33 mouse cellular contexts compared by ENCODE assay signal in the genomic region with DNA sequence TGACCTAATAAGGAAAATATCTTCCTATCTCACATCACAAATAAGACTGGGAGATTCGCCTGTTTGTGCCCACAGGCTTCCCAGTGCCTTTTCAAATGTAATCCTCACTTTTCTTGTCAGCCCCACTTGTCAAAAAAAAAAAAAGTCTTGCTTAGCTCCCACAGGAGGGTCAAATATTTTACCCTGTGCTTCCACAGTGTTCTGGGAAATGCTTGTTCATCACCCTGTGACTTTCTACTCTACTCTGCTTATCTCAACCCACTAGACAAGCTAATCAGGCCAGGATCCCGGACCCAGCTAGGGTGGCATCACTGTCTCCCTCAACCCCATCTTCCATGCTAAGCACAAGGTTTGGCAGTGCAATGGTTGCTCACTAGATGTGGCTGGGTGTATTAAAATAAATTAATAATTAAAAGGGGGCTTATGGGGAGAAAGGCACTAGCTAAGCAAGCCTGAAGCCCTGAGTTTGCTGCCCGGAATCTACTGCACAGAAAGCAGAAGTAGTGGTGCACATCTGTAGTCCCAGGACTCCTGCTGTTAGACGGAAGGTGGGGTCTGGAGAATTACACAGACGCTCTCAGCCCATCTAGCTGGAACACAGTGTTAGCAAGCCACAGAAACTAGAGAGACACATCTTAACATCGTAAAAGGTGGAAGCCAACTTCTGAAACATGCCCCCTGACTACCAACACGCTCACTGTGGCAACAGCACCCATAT. TPM values are rescaled to one million over a fixed set of nuclear protein-coding genes. Genes with fewer than 3 reads are reported as not detected.
DNase-seq lines count a peak whose midpoint lies in the region; ATAC-seq and TF ChIP-seq lines count a peak whose summit lies in the region.
"Had no signal": no experiment of that assay in that cellular context is flagged by ENCODE, and none has a peak within 500 bp of the region (broad histone marks: within the 10 kb centered on the region; RNA-seq: fewer than 3 reads in every experiment).

No protein-coding gene starts in this region.

- no peak overlapping the region for H3K4me2 ChIP-seq in lung, embryonic 14.5 days
- no peak overlapping the region for H3K4me2 ChIP-seq in intestine, embryonic 16.5 days (ENCODE audit: low read depth, low read length)
- H3K4me2 ChIP-seq: embryonic facial prominence, embryonic 13.5 days; forebrain, embryonic 15.5 days; heart, embryonic 11.5 days; hindbrain, embryonic 12.5 days; kidney, embryonic 15.5 days; limb, embryonic 13.5 days; liver, embryonic 12.5 days; neural tube, embryonic 12.5 days had no signal

- 64% methylated on average over 7 of the region's 7 CpGs for WGBS in lung, embryonic 14.5 days
- WGBS in intestine, embryonic 16.5 days, result 74% methylated on average over 7 of the region's 7 CpGs

- H3K27me3 ChIP-seq in lung, embryonic 14.5 days (ENCODE audit: insufficient read depth, low read length), result no peaks in the 10 kb centered on the region
- H3K27me3 ChIP-seq in MEL (ENCODE audit: control insufficient read depth in 1 of 2, insufficient read depth in 2 of 2, low read length in 2 of 2), result no peaks in the 10 kb centered on the region
- H3K27me3 ChIP-seq in intestine, embryonic 16.5 days (replicated peaks; ENCODE audit: control insufficient read depth, insufficient read depth, low read length), result no peaks in the 10 kb centered on the region
- H3K27me3 ChIP-seq: embryonic facial prominence, embryonic 13.5 days; forebrain, embryonic 15.5 days; hindbrain, embryonic 12.5 days; kidney, embryonic 15.5 days; limb, embryonic 13.5 days; liver, embryonic 12.5 days; neural tube, embryonic 12.5 days; Patski had no signal

- H3K4me1 ChIP-seq in lung, embryonic 14.5 days (ENCODE audit: insufficient read depth), result no peaks in the 10 kb centered on the region
- peaks cover 0 to 5% of the 10 kb centered on the region in 2 experiments; a peak in 3 of 4 replicates for H3K4me1 ChIP-seq in MEL (ENCODE audit: control insufficient read depth in 1 of 2, insufficient read depth in 2 of 2, low read length in 2 of 2)
- H3K4me1 ChIP-seq in intestine, embryonic 16.5 days (ENCODE audit: control insufficient read depth, insufficient read depth, low read length), result peaks cover 3% of the 10 kb centered on the region; the same call in 1 of the 2 replicates
- H3K4me1 ChIP-seq: liver, embryonic 12.5 days had no signal

- peak; percentile 34 for DNase-seq in lung, embryonic 14.5 days
- no peak for DNase-seq in lung, postnatal 4 days
- peak; percentile 60 for DNase-seq in A20 (ENCODE audit: low read depth, low spot score)
- peak; percentile 85 for DNase-seq in MEL (ENCODE audit: low read depth, low spot score)
- no peak for DNase-seq in ovary, postnatal 10 days (ENCODE audit: low spot score)
- DNase-seq in left cerebral cortex, postnatal 36 days (ENCODE audit: low spot score in 2 of 2), result no peak
- no peak for DNase-seq in testis, postnatal 10 days (ENCODE audit: low spot score)
- DNase-seq: adrenal gland, postnatal 10 days; cerebellum, adult 8-10 months; cerebellum, postnatal 36 days; gastrocnemius, postnatal 25 days; heart, adult 18-20 months; heart, postnatal 10 days; kidney, adult 18-20 months; kidney, postnatal 36 days; liver, postnatal 0 days; retina, postnatal 1 day; right cerebral cortex, postnatal 14 days; thymus, postnatal 4 days had no signal

- no peak for TF ChIP-seq RAD21 in MEL (IDR thresholded peaks at IDR 0.05; ENCODE audit: low read depth, low read length)

- H3K36me3 ChIP-seq in lung, embryonic 14.5 days (ENCODE audit: insufficient read depth), result no peaks in the 10 kb centered on the region
- H3K36me3 ChIP-seq in MEL (ENCODE audit: control insufficient read depth in 1 of 2, insufficient read depth in 2 of 2, low read length in 2 of 2), result peaks cover 0 to 6% of the 10 kb centered on the region in 2 experiments; a peak in 2 of 4 replicates
- H3K36me3 ChIP-seq in intestine, embryonic 16.5 days (ENCODE audit: control insufficient read depth, insufficient read depth, low read length), result no peaks in the 10 kb centered on the region
- H3K36me3 ChIP-seq: embryonic facial prominence, embryonic 13.5 days; forebrain, embryonic 10.5 days; forebrain, embryonic 15.5 days; hindbrain, embryonic 12.5 days; kidney, embryonic 15.5 days; limb, embryonic 13.5 days; liver, embryonic 12.5 days; neural tube, embryonic 12.5 days had no signal

- no peak overlapping the region for H3K9ac ChIP-seq in lung, embryonic 14.5 days
- H3K9ac ChIP-seq in MEL (ENCODE audit: control insufficient read depth, low read depth, low read length, poor library complexity, severe bottlenecking), result no peak overlapping the region
- H3K9ac ChIP-seq in intestine, embryonic 16.5 days (ENCODE audit: low read depth, low read length), result no peak overlapping the region
- H3K9ac ChIP-seq: embryonic facial prominence, embryonic 13.5 days; forebrain, embryonic 15.5 days; hindbrain, embryonic 12.5 days; kidney, embryonic 15.5 days; limb, embryonic 13.5 days; liver, embryonic 12.5 days; liver, postnatal 0 days; neural tube, embryonic 12.5 days had no signal

- ATAC-seq in lung, embryonic 14.5 days (ENCODE audit: insufficient read depth), result peak; percentile 58
- no peak for ATAC-seq in intestine, embryonic 16.5 days
- ATAC-seq: forebrain, embryonic 15.5 days; liver, embryonic 12.5 days; liver, postnatal 0 days; midbrain, embryonic 16.5 days; Patski had no signal

- no peak overlapping the region for H3K4me3 ChIP-seq in lung, embryonic 14.5 days (ENCODE audit: low read depth, low read length)
- H3K4me3 ChIP-seq in MEL (ENCODE audit: control insufficient read depth in 1 of 2, insufficient read depth in 1 of 2, low read depth in 2 of 2, low read length in 2 of 2), result no peak overlapping the region
- no peak overlapping the region for H3K4me3 ChIP-seq in intestine, embryonic 16.5 days (ENCODE audit: low read length)
- H3K4me3 ChIP-seq: embryonic facial prominence, embryonic 13.5 days; forebrain, embryonic 10.5 days; forebrain, embryonic 15.5 days; hindbrain, embryonic 12.5 days; kidney, embryonic 15.5 days; layer of hippocampus, adult 2 months; left cerebral cortex, adult 2 months; limb, embryonic 13.5 days; liver, embryonic 12.5 days; neural tube, embryonic 12.5 days had no signal

- intact Hi-C loops in left cerebral cortex, postnatal 36 days (cut with DNase I), result no loop called here

- TF ChIP-seq EP300 in MEL (IDR thresholded peaks at IDR 0.05; ENCODE audit: low read depth in 1 of 2, low read length in 2 of 2), result peak in 1 of 2 experiments; percentile 57; a peak in 1 of 4 replicates

- no peaks in the 10 kb centered on the region for H3K9me3 ChIP-seq in lung, embryonic 14.5 days (ENCODE audit: low read depth, low read length)
- no peaks in the 10 kb centered on the region for H3K9me3 ChIP-seq in MEL (replicated peaks; ENCODE audit: insufficient read depth, low read length)
- H3K9me3 ChIP-seq in intestine, embryonic 16.5 days (ENCODE audit: control insufficient read depth, low read length), result no peaks in the 10 kb centered on the region
- H3K9me3 ChIP-seq: forebrain, embryonic 10.5 days; forebrain, embryonic 15.5 days; hindbrain, embryonic 12.5 days; kidney, embryonic 15.5 days; limb, embryonic 13.5 days; liver, embryonic 12.5 days; neural tube, embryonic 12.5 days had no signal

- no peak for TF ChIP-seq POLR2A in MEL (IDR thresholded peaks at IDR 0.05; ENCODE audit: control insufficient read depth in 1 of 2, insufficient read depth in 1 of 2, low read depth in 1 of 2, low read length in 2 of 2, poor library complexity in 1 of 2)

- no peak for TF ChIP-seq CTCF in lung, embryonic 14.5 days (IDR thresholded peaks at IDR 0.05; ENCODE audit: low read depth)
- TF ChIP-seq CTCF in MEL (IDR thresholded peaks at IDR 0.05 in 2 of 3, conservative IDR thresholded peaks at IDR 0.05 in 1 of 3; ENCODE audit: control insufficient read depth in 1 of 3, insufficient read depth in 1 of 3, low read depth in 2 of 3, low read length in 3 of 3, poor library complexity in 1 of 3, severe bottlenecking in 1 of 3), result no peak

- no peaks in the 10 kb centered on the region for H3K79me2 ChIP-seq in MEL (ENCODE audit: control insufficient read depth, insufficient read depth, low read length, poor library complexity)

- H3K27ac ChIP-seq in lung, embryonic 14.5 days (ENCODE audit: low read depth), result 0 out of 2 replicates have a peak overlapping the region, but pooled peaks have one; percentile 37
- H3K27ac ChIP-seq in MEL (ENCODE audit: control insufficient read depth, low read depth, low read length), result no peak overlapping the region
- 0 out of 2 replicates have a peak overlapping the region, but pooled peaks have one; percentile 15 for H3K27ac ChIP-seq in intestine, embryonic 16.5 days (ENCODE audit: low read length)
- H3K27ac ChIP-seq: embryonic facial prominence, embryonic 13.5 days; forebrain, embryonic 10.5 days; forebrain, embryonic 15.5 days; hindbrain, embryonic 12.5 days; kidney, embryonic 15.5 days; layer of hippocampus, adult 2 months; left cerebral cortex, adult 2 months; limb, embryonic 13.5 days; liver, embryonic 12.5 days; neural tube, embryonic 12.5 days had no signal

TF ChIP-seq in MEL, 35 proteins besides CTCF, POLR2A, EP300 and RAD21 (continues in another document):
- TF ChIP-seq USF2 (IDR thresholded peaks at IDR 0.05; ENCODE audit: borderline replicate concordance in 1 of 2, insufficient read depth in 1 of 2, low read depth in 1 of 2, low read length in 2 of 2), result no peak
- peak; percentile 65 for TF ChIP-seq GATA1 (IDR thresholded peaks at IDR 0.05; ENCODE audit: low read depth, low read length)
- TF ChIP-seq RCOR1 (IDR thresholded peaks at IDR 0.05; ENCODE audit: low read depth, low read length), result no peak
- TF ChIP-seq MXI1 (IDR thresholded peaks at IDR 0.05; ENCODE audit: low read depth, low read length), result no peak
- TF ChIP-seq ZKSCAN1 (IDR thresholded peaks at IDR 0.05; ENCODE audit: low read depth, low read length), result no peak
- no peak for TF ChIP-seq NELFE (IDR thresholded peaks at IDR 0.05; ENCODE audit: low read depth, low read length)
- TF ChIP-seq JUND (IDR thresholded peaks at IDR 0.05; ENCODE audit: low read depth, low read length), result 0 out of 2 replicates have a peak, but pooled peaks have one; percentile 30
- TF ChIP-seq MAFK (IDR thresholded peaks at IDR 0.05; ENCODE audit: borderline replicate concordance, low read depth, low read length), result no peak
- no peak for TF ChIP-seq USF1 (IDR thresholded peaks at IDR 0.05; ENCODE audit: low read depth, low read length)
- no peak for TF ChIP-seq UBTF (IDR thresholded peaks at IDR 0.05; ENCODE audit: borderline replicate concordance, insufficient read depth, low read depth, low read length)
- no peak for TF ChIP-seq MYC (IDR thresholded peaks at IDR 0.05; ENCODE audit: low read depth, low read length)
- TF ChIP-seq ETS1 (IDR thresholded peaks at IDR 0.05; ENCODE audit: low read depth, low read length), result no peak

RNA-seq across cellular contexts. Expression of gene Ssr3, which starts 46.2 kb away (rescaled TPM):
- polyA plus RNA-seq in lung, embryonic 14.5 days (2014; fragmentation: Nextera tagmentation; extraction: Ambion mirVana), result 312 and 339 TPM in 2 replicates
- 129 and 131 TPM in 2 replicates for total RNA-seq in MEL (2012; rRNA removed)
- 100 to 1,000 TPM; 105 to 125 TPM for polyA plus RNA-seq in MEL (2012; ENCODE audit: insufficient read depth in 1 of 2, insufficient read length in 2 of 2, low read depth in 1 of 2, low replicate concordance in 2 of 2, missing spikeins in 1 of 2)
- 278 and 279 TPM in 2 replicates for polyA plus RNA-seq in intestine, embryonic 16.5 days (2015; fragmentation: Nextera tagmentation; extraction: Ambion mirVana)
- 10 to 100 TPM; 89.4 to 90.8 TPM for total RNA-seq in left cerebral cortex, postnatal 36 days (2021)

Comparison
In these comparisons a context has a peak if more than half of its experiments do, and no peak if none do; other contexts are left out.
1. DNase-seq: peak in lung, embryonic 14.5 days (single experiment), A20 (single experiment) and MEL (single experiment); none in lung, postnatal 4 days (0 of 2), ovary, postnatal 10 days (single experiment), left cerebral cortex, postnatal 36 days (0 of 2) and testis, postnatal 10 days (single experiment).